Mouse (Mus musculus): ENCODE data around the gene P4hb.
"Not testable (repeated sequence)": the region's sequence is repeated elsewhere in the genome, so short reads cannot be mapped to it uniquely, and the experiment has no call there.

The P4hb gene

GRCm38 (mm10) chr11:120572417-120572751 lies 669 bp downstream of the P4hb start:
- DNase-seq (ENCODE audit: low read depth) = no peak

GRCm38 (mm10) chr11:120571754-120572416 lies 1.2 kb downstream of the P4hb start:
- DNase-seq (ENCODE audit: low read depth) = no peak

- no peak for DNase-seq (ENCODE audit: low read depth)
These were observed 1.9 kb downstream of the P4hb start for GRCm38 (mm10) chr11:120571122-120571521.

- DNase-seq (ENCODE audit: low read depth) = no peak
These were observed 4.7 kb downstream of the P4hb start for GRCm38 (mm10) chr11:120568324-120568723.

- DNase-seq (ENCODE audit: low read depth) = no peak
These were observed 7.9 kb downstream of the P4hb start for GRCm38 (mm10) chr11:120565114-120565513.

- no peak for DNase-seq (ENCODE audit: low read depth)
These were observed 10.1 kb downstream of the P4hb start for GRCm38 (mm10) chr11:120562949-120563348.

- DNase-seq (ENCODE audit: low read depth) = no peak
These were observed 11.9 kb downstream of the P4hb start for GRCm38 (mm10) chr11:120560952-120561728.

GRCm38 (mm10) chr11:120558843-120559242 lies 14.2 kb downstream of the P4hb start:
- not testable (repeated sequence) for DNase-seq (ENCODE audit: low read depth)

GRCm38 (mm10) chr11:120555260-120555659 lies 17.8 kb downstream of the P4hb start:
- no peak for DNase-seq (ENCODE audit: low read depth)

- DNase-seq (ENCODE audit: low read depth) = no peak
These were observed 18.2 kb downstream of the P4hb start for GRCm38 (mm10) chr11:120554834-120555233.

GRCm38 (mm10) chr11:120552736-120553135 lies 20.3 kb downstream of the P4hb start:
- no peak for DNase-seq (ENCODE audit: low read depth)

- DNase-seq (ENCODE audit: low read depth) = no peak
These were observed 22.1 kb downstream of the P4hb start, which contains the start of gene Ppp1r27 for GRCm38 (mm10) chr11:120550810-120551440. Gene Ppp1r27 (minus strand): TSS chr11:120551132.

- DNase-seq (ENCODE audit: low read depth) = no peak
These were observed 22.9 kb downstream of the P4hb start for GRCm38 (mm10) chr11:120549986-120550809.

GRCm38 (mm10) chr11:120549168-120549945 lies 23.7 kb downstream of the P4hb start, which contains the start of gene Mcrip1:
Gene Mcrip1 (minus strand): TSS chr11:120549727.
- peak; percentile 95 for DNase-seq (ENCODE audit: low read depth)

GRCm38 (mm10) chr11:120548786-120549167 lies 24.3 kb downstream of the P4hb start:
- DNase-seq (ENCODE audit: low read depth) = no peak

- no peak for DNase-seq (ENCODE audit: low read depth)
These were observed 24.8 kb downstream of the P4hb start for GRCm38 (mm10) chr11:120548214-120548613.

GRCm38 (mm10) chr11:120547469-120547868 lies 25.6 kb downstream of the P4hb start:
- peak; percentile 49 for DNase-seq (ENCODE audit: low read depth)

- no peak for DNase-seq (ENCODE audit: low read depth)
These were observed 27.1 kb downstream of the P4hb start for GRCm38 (mm10) chr11:120545964-120546363.

- DNase-seq (ENCODE audit: low read depth) = no peak
These were observed 30.7 kb downstream of the P4hb start for GRCm38 (mm10) chr11:120542376-120542775.

- DNase-seq (ENCODE audit: low read depth) = no peak
These were observed 31.1 kb downstream of the P4hb start for GRCm38 (mm10) chr11:120541907-120542306.

GRCm38 (mm10) chr11:120539285-120540014 lies 33.6 kb downstream of the P4hb start:
- no peak for DNase-seq (ENCODE audit: low read depth)

Data from induced T-regulatory cell, adult 2 months (primary cell).